In genomic region chr14:54652787-54653186, GRCm38 (mm10) we compare ENCODE assay signal across 9 mouse cellular contexts. TPM values are rescaled to one million over a fixed set of nuclear protein-coding genes. Genes with fewer than 3 reads are reported as not detected.
DNase-seq lines count a peak whose midpoint lies in the region; ATAC-seq and TF ChIP-seq lines count a peak whose summit lies in the region.
"Had no signal": no experiment of that assay in that cellular context is flagged by ENCODE, and none has a peak within 500 bp of the region (broad histone marks: within the 10 kb centered on the region; RNA-seq: fewer than 3 reads in every experiment).

No protein-coding gene starts in this region.

- H3K9me3 ChIP-seq in erythroblast, embryonic 14.5 days (ENCODE audit: control insufficient read depth, low read length), result no peaks in the 10 kb centered on the region
- H3K9me3 ChIP-seq in forebrain, embryonic 15.5 days, result no peaks in the 10 kb centered on the region
- H3K9me3 ChIP-seq in liver, embryonic 14.5 days (ENCODE audit: control insufficient read depth, low read length), result no peaks in the 10 kb centered on the region

- peak; percentile 62 for DNase-seq in A20 (ENCODE audit: low read depth, low spot score)
- no peak for DNase-seq in liver, embryonic 14.5 days (ENCODE audit: low read depth in 3 of 3, low spot score in 3 of 3)
- DNase-seq in left cerebral cortex, adult 18-20 months (ENCODE audit: low spot score in 2 of 2), result no peak
- DNase-seq in adrenal gland, postnatal 10 days, result no peak
- no peak for DNase-seq in cerebellum, adult 9-10 months

- H3K27ac ChIP-seq in forebrain, embryonic 15.5 days (replicated peaks), result peak overlapping the region; percentile 86
- peak overlapping the region; percentile 65 for H3K27ac ChIP-seq in liver, embryonic 14.5 days

- no peak for ATAC-seq in erythroblast, adult 5-6 weeks (replicated peaks; ENCODE audit: low FRiP score, poor library complexity, severe bottlenecking)
- no peak; the same call in 1 of the 2 replicates for ATAC-seq in forebrain, embryonic 15.5 days (replicated peaks)
- ATAC-seq in liver, embryonic 14.5 days (ENCODE audit: insufficient read depth), result no peak

- peaks cover 41% of the 10 kb centered on the region for H3K4me1 ChIP-seq in erythroblast, embryonic 14.5 days (ENCODE audit: control insufficient read depth)
- peaks cover 53% of the 10 kb centered on the region for H3K4me1 ChIP-seq in forebrain, embryonic 15.5 days
- peaks cover 14 to 19% of the 10 kb centered on the region in 2 experiments for H3K4me1 ChIP-seq in liver, embryonic 14.5 days (replicated peaks; ENCODE audit: control insufficient read depth in 2 of 2, insufficient read depth in 2 of 2, low read length in 1 of 2)

- no peak for TF ChIP-seq EP300 in liver, embryonic 14.5 days (IDR thresholded peaks at IDR 0.05; ENCODE audit: low read depth)

- TF ChIP-seq CTCF in liver, embryonic 14.5 days (IDR thresholded peaks at IDR 0.05; ENCODE audit: low read depth), result no peak

- H3K4me3 ChIP-seq in erythroblast, embryonic 14.5 days (replicated peaks), result peak overlapping the region; percentile 82
- peak overlapping the region; percentile 70 for H3K4me3 ChIP-seq in forebrain, embryonic 15.5 days
- H3K4me3 ChIP-seq in liver, embryonic 14.5 days (ENCODE audit: insufficient read depth in 1 of 2, low read depth in 2 of 2, low read length in 2 of 2), result peak overlapping the region; percentile 62 to 98

- peak overlapping the region; percentile 93 for H3K4me2 ChIP-seq in forebrain, embryonic 15.5 days (replicated peaks)
- H3K4me2 ChIP-seq in liver, embryonic 14.5 days (ENCODE audit: low read depth), result peak overlapping the region; percentile 91

- WGBS in forebrain, embryonic 15.5 days, result 0% methylated on average over 7 of the region's 7 CpGs
- WGBS in liver, embryonic 14.5 days (ENCODE audit: insufficient replicate concordance), result 5% methylated on average over 7 of the region's 7 CpGs

- peaks cover 86% of the 10 kb centered on the region for H3K36me3 ChIP-seq in erythroblast, embryonic 14.5 days (ENCODE audit: control insufficient read depth)
- H3K36me3 ChIP-seq in forebrain, embryonic 15.5 days, result peaks cover 60% of the 10 kb centered on the region
- peaks cover 57% of the 10 kb centered on the region for H3K36me3 ChIP-seq in liver, embryonic 14.5 days (replicated peaks; ENCODE audit: control insufficient read depth, insufficient read depth, low read depth)

- peak overlapping the region; percentile 74 for H3K9ac ChIP-seq in forebrain, embryonic 15.5 days (replicated peaks)
- H3K9ac ChIP-seq in liver, embryonic 14.5 days (replicated peaks), result peak overlapping the region; percentile 58

- H3K27me3 ChIP-seq in erythroblast, embryonic 14.5 days (ENCODE audit: control insufficient read depth), result no peaks in the 10 kb centered on the region
- no peaks in the 10 kb centered on the region for H3K27me3 ChIP-seq in forebrain, embryonic 15.5 days
- H3K27me3 ChIP-seq in liver, embryonic 14.5 days (ENCODE audit: control insufficient read depth, insufficient read depth, low read length), result no peaks in the 10 kb centered on the region

RNA-seq across cellular contexts. Expression of gene Cdh24, which starts 11.6 kb away (rescaled TPM):
- 0.46 and 0.60 TPM in 2 replicates for polyA plus RNA-seq in erythroblast, embryonic 14.5 days (2012)
- total RNA-seq in erythroblast, adult 5-6 weeks (2015; ENCODE audit: low replicate concordance), result 1.3 and 1.5 TPM in 2 replicates
- 2.4 and 5.0 TPM in 2 replicates for total RNA-seq in erythroblast, adult 5-6 weeks (2017; ENCODE audit: low replicate concordance)
- polyA plus RNA-seq in forebrain, embryonic 15.5 days (2015; fragmentation: Nextera tagmentation; extraction: Ambion mirVana), result 7.6 and 8.6 TPM in 2 replicates
- polyA plus RNA-seq in liver, embryonic 14.5 days (2012; rRNA removed), result 1.4 and 1.6 TPM in 2 replicates
- polyA plus RNA-seq in liver, embryonic 14.5 days (2014; fragmentation: Nextera tagmentation; extraction: Ambion mirVana), result 0.08 and 0.13 TPM in 2 replicates
- total RNA-seq in left cerebral cortex, adult 18-20 months (2021), result 1 to 10 TPM; 8.4 to 9.2 TPM
- 1 to 10 TPM; 1.7 to 2.5 TPM for total RNA-seq in adrenal gland, postnatal 10 days (2021)

RNA-seq across cellular contexts. Expression of gene Gm17606, which starts 12.0 kb away (rescaled TPM):
- not detected in 2 replicates for polyA plus RNA-seq in erythroblast, embryonic 14.5 days (2012)
- total RNA-seq in erythroblast, adult 5-6 weeks (2015; ENCODE audit: low replicate concordance), result not detected in 2 replicates
- total RNA-seq in erythroblast, adult 5-6 weeks (2017; ENCODE audit: low replicate concordance), result not detected in 2 replicates
- polyA plus RNA-seq in forebrain, embryonic 15.5 days (2015; fragmentation: Nextera tagmentation; extraction: Ambion mirVana), result not detected in 2 replicates
- not detected in 2 replicates for polyA plus RNA-seq in liver, embryonic 14.5 days (2012; rRNA removed)
- not detected in 2 replicates for polyA plus RNA-seq in liver, embryonic 14.5 days (2014; fragmentation: Nextera tagmentation; extraction: Ambion mirVana)
- not detected for total RNA-seq in left cerebral cortex, adult 18-20 months (2021)
- total RNA-seq in adrenal gland, postnatal 10 days (2021), result not detected
- total RNA-seq: common myeloid progenitor, adult 5-6 weeks had no signal

RNA-seq across cellular contexts. Expression of gene Psmb11, which starts 31.6 kb away (rescaled TPM):
- not detected in 2 replicates for polyA plus RNA-seq in erythroblast, embryonic 14.5 days (2012)
- not detected in 2 replicates for total RNA-seq in erythroblast, adult 5-6 weeks (2015; ENCODE audit: low replicate concordance)
- 0.26 TPM in 1 of 2 replicates, not detected in the other for total RNA-seq in erythroblast, adult 5-6 weeks (2017; ENCODE audit: low replicate concordance)
- polyA plus RNA-seq in forebrain, embryonic 15.5 days (2015; fragmentation: Nextera tagmentation; extraction: Ambion mirVana), result 0.15 TPM in 1 of 2 replicates, not detected in the other
- not detected in 2 replicates for polyA plus RNA-seq in liver, embryonic 14.5 days (2012; rRNA removed)
- 0.03 TPM in 1 of 2 replicates, not detected in the other for polyA plus RNA-seq in liver, embryonic 14.5 days (2014; fragmentation: Nextera tagmentation; extraction: Ambion mirVana)
- under 1 TPM in 1 of 2 experiments, not detected in 1; 0.16 TPM for total RNA-seq in left cerebral cortex, adult 18-20 months (2021)
- total RNA-seq in adrenal gland, postnatal 10 days (2021), result not detected
- total RNA-seq: common myeloid progenitor, adult 5-6 weeks had no signal

RNA-seq across cellular contexts. Expression of gene 1700123O20Rik, which starts 33.2 kb away (rescaled TPM):
- 4.9 and 7.8 TPM in 2 replicates for polyA plus RNA-seq in erythroblast, embryonic 14.5 days (2012)
- 22.7 and 25.5 TPM in 2 replicates for total RNA-seq in erythroblast, adult 5-6 weeks (2015; ENCODE audit: low replicate concordance)
- 18.1 and 25.8 TPM in 2 replicates for total RNA-seq in erythroblast, adult 5-6 weeks (2017; ENCODE audit: low replicate concordance)
- 71.2 and 71.6 TPM in 2 replicates for polyA plus RNA-seq in forebrain, embryonic 15.5 days (2015; fragmentation: Nextera tagmentation; extraction: Ambion mirVana)
- 29.6 and 33.6 TPM in 2 replicates for polyA plus RNA-seq in liver, embryonic 14.5 days (2012; rRNA removed)
- 39.9 and 42.8 TPM in 2 replicates for polyA plus RNA-seq in liver, embryonic 14.5 days (2014; fragmentation: Nextera tagmentation; extraction: Ambion mirVana)
- 10 to 100 TPM; 22.9 to 25.8 TPM for total RNA-seq in left cerebral cortex, adult 18-20 months (2021)
- total RNA-seq in adrenal gland, postnatal 10 days (2021), result 10 to 100 TPM; 35.5 to 36.6 TPM

RNA-seq across cellular contexts. Expression of gene Acin1, which starts 33.9 kb away (rescaled TPM):
- polyA plus RNA-seq in erythroblast, embryonic 14.5 days (2012), result 38.2 and 40.2 TPM in 2 replicates
- total RNA-seq in erythroblast, adult 5-6 weeks (2015; ENCODE audit: low replicate concordance), result 173 and 217 TPM in 2 replicates
- 369 and 562 TPM in 2 replicates for total RNA-seq in erythroblast, adult 5-6 weeks (2017; ENCODE audit: low replicate concordance)
- 171 and 181 TPM in 2 replicates for polyA plus RNA-seq in forebrain, embryonic 15.5 days (2015; fragmentation: Nextera tagmentation; extraction: Ambion mirVana)
- 43.5 and 64.5 TPM in 2 replicates for polyA plus RNA-seq in liver, embryonic 14.5 days (2012; rRNA removed)
- polyA plus RNA-seq in liver, embryonic 14.5 days (2014; fragmentation: Nextera tagmentation; extraction: Ambion mirVana), result 43.2 and 47.9 TPM in 2 replicates
- 100 to 1,000 TPM; 193 to 195 TPM for total RNA-seq in left cerebral cortex, adult 18-20 months (2021)
- 100 to 1,000 TPM; 132 to 167 TPM for total RNA-seq in adrenal gland, postnatal 10 days (2021)
